18 mouse cellular contexts compared by ENCODE assay signal in genomic region chr2:167999145-167999743, GRCm38 (mm10). TPM values are rescaled to one million over a fixed set of nuclear protein-coding genes. Genes with fewer than 3 reads are reported as not detected.
DNase-seq lines count a peak whose midpoint lies in the region; ATAC-seq and TF ChIP-seq lines count a peak whose summit lies in the region.
"Had no signal": no experiment of that assay in that cellular context is flagged by ENCODE, and none has a peak within 500 bp of the region (broad histone marks: within the 10 kb centered on the region; RNA-seq: fewer than 3 reads in every experiment).

No protein-coding gene starts in this region.

- WGBS in hindbrain, postnatal 0 days: 67% methylated on average over 3 of the region's 3 CpGs
- 58% methylated on average over 3 of the region's 3 CpGs for WGBS in hindbrain, embryonic 16.5 days
- WGBS in lung, adult 2 months: 67% methylated on average over 3 of the region's 3 CpGs

- H3K36me3 ChIP-seq in hindbrain, postnatal 0 days (ENCODE audit: insufficient read depth, low read length): no peaks in the 10 kb centered on the region
- H3K36me3 ChIP-seq in hindbrain, embryonic 16.5 days (ENCODE audit: control insufficient read depth, insufficient read depth, low read length): no peaks in the 10 kb centered on the region
- no peaks in the 10 kb centered on the region for H3K36me3 ChIP-seq in myocyte (ENCODE audit: control insufficient read depth, insufficient read depth)
- H3K36me3 ChIP-seq: heart, embryonic 13.5 days; liver, embryonic 15.5 days; neural tube, embryonic 15.5 days had no signal

- H3K4me2 ChIP-seq in hindbrain, postnatal 0 days (ENCODE audit: low read depth, low read length): no peak overlapping the region
- H3K4me2 ChIP-seq in hindbrain, embryonic 16.5 days (ENCODE audit: low read length): no peak overlapping the region
- H3K4me2 ChIP-seq in myocyte (ENCODE audit: low read depth): no peak overlapping the region
- H3K4me2 ChIP-seq: embryonic facial prominence, embryonic 13.5 days; heart, embryonic 13.5 days; liver, embryonic 15.5 days; neural tube, embryonic 15.5 days had no signal

- no peak for ATAC-seq in hindbrain, postnatal 0 days
- ATAC-seq in hindbrain, embryonic 16.5 days: no peak
- ATAC-seq: inflammation-experienced regulatory T-cells, adult 6 months had no signal

- DNase-seq in hindbrain, postnatal 0 days (ENCODE audit: low spot score): no peak
- no peak for DNase-seq in lung, adult 2 months
- no peak for DNase-seq in lung, adult 18-20 months
- peak; percentile 69 for DNase-seq in ES-CJ7 (ENCODE audit: low read depth, low spot score)
- no peak for DNase-seq in layer of hippocampus, postnatal 36 days
- DNase-seq: adrenal gland, adult 2 months; cerebellum, adult 11 months; gastrocnemius, postnatal 14 days; kidney, postnatal 14 days; right cerebral cortex, postnatal 4 days had no signal

- H3K79me2 ChIP-seq in myocyte (ENCODE audit: control insufficient read depth, insufficient read depth): no peaks in the 10 kb centered on the region

- no peaks in the 10 kb centered on the region for H3K4me1 ChIP-seq in hindbrain, postnatal 0 days (ENCODE audit: insufficient read depth, low read length)
- no peaks in the 10 kb centered on the region for H3K4me1 ChIP-seq in hindbrain, embryonic 16.5 days (ENCODE audit: control insufficient read depth, insufficient read depth, low read depth, low read length)
- H3K4me1 ChIP-seq in lung, adult 2 months (ENCODE audit: control insufficient read depth, insufficient read depth, low read length): 0 out of 2 replicates have a peak, but pooled peaks cover 2% of the 10 kb centered on the region
- H3K4me1 ChIP-seq: liver, embryonic 15.5 days; neural tube, embryonic 15.5 days had no signal

- H3K9me3 ChIP-seq in hindbrain, postnatal 0 days (ENCODE audit: low read length): no peaks in the 10 kb centered on the region
- H3K9me3 ChIP-seq in hindbrain, embryonic 16.5 days (ENCODE audit: control insufficient read depth, low read length): peaks cover 6% of the 10 kb centered on the region
- H3K9me3 ChIP-seq: heart, embryonic 13.5 days; liver, embryonic 15.5 days had no signal

- no peak overlapping the region for H3K4me3 ChIP-seq in hindbrain, postnatal 0 days (ENCODE audit: low read length)
- H3K4me3 ChIP-seq in hindbrain, embryonic 16.5 days (ENCODE audit: low read length): no peak overlapping the region
- H3K4me3 ChIP-seq in lung, adult 2 months (replicated peaks; ENCODE audit: extremely low read depth, low read depth, low read length): no peak overlapping the region
- no peak overlapping the region for H3K4me3 ChIP-seq in myocyte
- H3K4me3 ChIP-seq: embryonic facial prominence, embryonic 13.5 days; heart, embryonic 13.5 days; liver, embryonic 15.5 days; neural tube, embryonic 15.5 days had no signal

- H3ac ChIP-seq in myocyte (ENCODE audit: control insufficient read depth, insufficient read length): no peak overlapping the region

- no peak overlapping the region for H3K9ac ChIP-seq in hindbrain, postnatal 0 days (replicated peaks; ENCODE audit: low read length)
- H3K9ac ChIP-seq in hindbrain, embryonic 16.5 days (ENCODE audit: low read depth, low read length): no peak overlapping the region
- H3K9ac ChIP-seq: embryonic facial prominence, embryonic 13.5 days; heart, embryonic 13.5 days; liver, embryonic 15.5 days; neural tube, embryonic 15.5 days had no signal

- H3K27ac ChIP-seq in hindbrain, postnatal 0 days: no peak overlapping the region
- H3K27ac ChIP-seq in hindbrain, embryonic 16.5 days (ENCODE audit: low read depth, low read length): no peak overlapping the region
- H3K27ac ChIP-seq: embryonic facial prominence, embryonic 13.5 days; heart, embryonic 13.5 days; liver, embryonic 15.5 days; neural tube, embryonic 15.5 days had no signal

- TF ChIP-seq POLR2A in lung, adult 2 months (IDR thresholded peaks at IDR 0.05; ENCODE audit: borderline replicate concordance, extremely low read depth, low read depth, low read length): no peak
- no peak for TF ChIP-seq POLR2A in myocyte (IDR thresholded peaks at IDR 0.05; ENCODE audit: insufficient read length, low read depth)

- peak; percentile 26; the same call in 1 of the 2 replicates for TF ChIP-seq CTCF in hindbrain, postnatal 0 days (IDR thresholded peaks at IDR 0.05; ENCODE audit: low read depth)
- TF ChIP-seq CTCF in lung, adult 2 months (IDR thresholded peaks at IDR 0.05; ENCODE audit: insufficient read depth, low read length): peak; percentile 36; the same call in 1 of the 2 replicates

- no peaks in the 10 kb centered on the region for H3K27me3 ChIP-seq in hindbrain, postnatal 0 days (ENCODE audit: insufficient read depth, low read length)
- no peaks in the 10 kb centered on the region for H3K27me3 ChIP-seq in hindbrain, embryonic 16.5 days (replicated peaks; ENCODE audit: control insufficient read depth, insufficient read depth, low read length)
- H3K27me3 ChIP-seq in myocyte (ENCODE audit: control insufficient read depth, insufficient read depth, insufficient read length): peaks cover 7% of the 10 kb centered on the region
- H3K27me3 ChIP-seq: embryonic facial prominence, embryonic 13.5 days; neural tube, embryonic 15.5 days had no signal

TF ChIP-seq in myocyte, 11 proteins besides CTCF, POLR2A, EP300 and RAD21:
- TF ChIP-seq CEBPB (IDR thresholded peaks at IDR 0.05; ENCODE audit: insufficient read depth, poor library complexity, severe bottlenecking): no peak
- peak; percentile 9 to 79 (median 73) for TF ChIP-seq MYOD1 (IDR thresholded peaks at IDR 0.05; ENCODE audit: control insufficient read depth in 1 of 3, insufficient read length in 2 of 3, low read depth in 2 of 3)
- TF ChIP-seq SRF (IDR thresholded peaks at IDR 0.05; ENCODE audit: control insufficient read depth, insufficient read length, low read depth): no peak

RNA-seq across cellular contexts. Expression of gene Ripor3, which starts 11.2 kb away (rescaled TPM):
- 0.25 and 1.0 TPM in 2 replicates for total RNA-seq in hindbrain, postnatal 0 days (2014; rRNA removed)
- polyA plus RNA-seq in hindbrain, postnatal 0 days (2015; fragmentation: Nextera tagmentation; extraction: Ambion mirVana): 0.45 TPM in 2 replicates
- polyA plus RNA-seq in hindbrain, embryonic 16.5 days (2015; fragmentation: Nextera tagmentation; extraction: Ambion mirVana): 0.19 and 0.70 TPM in 2 replicates
- 2.3 and 5.3 TPM in 2 replicates for polyA plus RNA-seq in lung, adult 2 months (2012; rRNA removed)
- 0.94 TPM for polyA plus RNA-seq in myocyte (2012; fragmentation: generic; extraction: Trizol)
- total RNA-seq in layer of hippocampus, postnatal 36 days (2021): under 1 TPM; 0.10 to 0.28 TPM
- total RNA-seq: hematopoietic stem cell, adult 5-6 weeks had no signal
